Mouse (Mus musculus): ENCODE results near the gene Gm11009.
"Not testable (repeated sequence)": the region's sequence is repeated elsewhere in the genome, so short reads cannot be mapped to it uniquely, and the experiment has no call there.

Gm11009 gene

DNA sequence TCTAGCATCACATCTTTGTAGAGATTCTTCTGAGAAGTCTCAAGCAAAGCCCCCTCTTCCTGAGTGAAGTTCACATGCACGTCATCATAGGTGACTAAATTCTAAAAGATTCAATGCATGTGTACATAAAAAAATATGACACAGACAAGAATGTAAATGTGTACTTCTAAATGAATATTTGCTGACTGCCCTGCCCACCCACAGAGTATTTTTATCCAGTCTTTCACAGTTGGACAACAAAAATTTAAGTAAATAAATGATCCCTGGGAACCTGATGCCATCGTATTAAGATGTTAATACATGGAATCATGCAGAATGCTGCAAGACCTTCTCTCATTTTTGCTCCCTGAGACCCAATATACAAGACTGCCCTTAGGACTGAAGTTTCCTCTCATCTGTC, at the start of gene Gm11009:
Gene Gm11009, minus strand, starts transcription at position 101 of the 400 bp plus-strand sequence.
- DNase-seq (ENCODE audit: low read depth, low spot score), result not testable (repeated sequence)

Data from 3T3-L1 (cell line).